Mouse (Mus musculus) adrenal gland, adult (tissue): ENCODE data around the gene Flrt1.
"Not testable (repeated sequence)": the region's sequence is repeated elsewhere in the genome, so short reads cannot be mapped to it uniquely, and the experiment has no call there.

Experiments used
- DNase-seq, 2 experiments: peaks; one replicate each; pipeline ENCODE4 v3.0.0; 2022 to 2023; ENCODE audit warnings: low spot score in 1 of 2; ENCODE audit not compliant: inconsistent age in 2 of 2

Gene Flrt1

GRCm38 (mm10) chr19:7106566-7106965 is 1.0 kb upstream of the Flrt1 start:
- no peak for DNase-seq

- no peak for DNase-seq
Measured at GRCm38 (mm10) chr19:7103993-7104401, 1.5 kb downstream of the Flrt1 start.

GRCm38 (mm10) chr19:7103349-7103992 is 2.1 kb downstream of the Flrt1 start:
- no peak for DNase-seq

GRCm38 (mm10) chr19:7102039-7102438 is 3.5 kb downstream of the Flrt1 start:
- no peak for DNase-seq

- peak; percentile 47 to 77 for DNase-seq
Measured at GRCm38 (mm10) chr19:7099620-7100155, 5.8 kb downstream of the Flrt1 start.

GRCm38 (mm10) chr19:7092756-7093155 is 12.8 kb downstream of the Flrt1 start:
- DNase-seq = no peak

GRCm38 (mm10) chr19:7091448-7092050 is 14.0 kb downstream of the Flrt1 start:
- no peak for DNase-seq

GRCm38 (mm10) chr19:7090369-7091064 is 15.0 kb downstream of the Flrt1 start:
- no peak for DNase-seq

- peak in 1 of 2 experiments; percentile 57 for DNase-seq
Measured at GRCm38 (mm10) chr19:7089842-7090251, 15.7 kb downstream of the Flrt1 start.

- no peak for DNase-seq
Measured at GRCm38 (mm10) chr19:7089050-7089449, 16.5 kb downstream of the Flrt1 start.

- DNase-seq = no peak
Measured at GRCm38 (mm10) chr19:7088558-7088957, 17.0 kb downstream of the Flrt1 start.

- no peak for DNase-seq
Measured at GRCm38 (mm10) chr19:7084734-7085133, 20.8 kb downstream of the Flrt1 start.

- no peak for DNase-seq
Measured at GRCm38 (mm10) chr19:7083035-7083794, 22.3 kb downstream of the Flrt1 start.

- peak; percentile 47 to 75 for DNase-seq
Measured at GRCm38 (mm10) chr19:7081516-7082266, 23.8 kb downstream of the Flrt1 start.

GRCm38 (mm10) chr19:7078271-7078670 is 27.3 kb downstream of the Flrt1 start:
- no peak for DNase-seq

GRCm38 (mm10) chr19:7077666-7078065 is 27.9 kb downstream of the Flrt1 start:
- DNase-seq = no peak

- not testable (repeated sequence) for DNase-seq
Measured at GRCm38 (mm10) chr19:7075336-7075735, 30.2 kb downstream of the Flrt1 start.

- DNase-seq = no peak
Measured at GRCm38 (mm10) chr19:7073997-7074781, 31.3 kb downstream of the Flrt1 start.

GRCm38 (mm10) chr19:7072221-7072620 is 33.3 kb downstream of the Flrt1 start:
- no peak for DNase-seq

- no peak for DNase-seq
Measured at GRCm38 (mm10) chr19:7070775-7071174, 34.8 kb downstream of the Flrt1 start.
